Mouse (Mus musculus) lung, adult 2 months (tissue): ENCODE measurements around the gene Slc6a19.

ENCODE experiments used
- CTCF ChIP-seq: fragments of 200-500 bp; IDR thresholded peaks from 2 replicates; pipeline ENCODE4 v1.5.1; 2011; ENCODE audit warnings: mild to moderate bottlenecking, low read length, control low read depth; ENCODE audit not compliant: insufficient read depth
- POLR2A ChIP-seq: fragments of 200-500 bp; IDR thresholded peaks from 2 replicates; pipeline ENCODE4 v1.6.1; 2011; ENCODE audit warnings: low read depth, mild to moderate bottlenecking, control low read depth, low read length, borderline replicate concordance; ENCODE audit errors: extremely low read depth

DNA sequence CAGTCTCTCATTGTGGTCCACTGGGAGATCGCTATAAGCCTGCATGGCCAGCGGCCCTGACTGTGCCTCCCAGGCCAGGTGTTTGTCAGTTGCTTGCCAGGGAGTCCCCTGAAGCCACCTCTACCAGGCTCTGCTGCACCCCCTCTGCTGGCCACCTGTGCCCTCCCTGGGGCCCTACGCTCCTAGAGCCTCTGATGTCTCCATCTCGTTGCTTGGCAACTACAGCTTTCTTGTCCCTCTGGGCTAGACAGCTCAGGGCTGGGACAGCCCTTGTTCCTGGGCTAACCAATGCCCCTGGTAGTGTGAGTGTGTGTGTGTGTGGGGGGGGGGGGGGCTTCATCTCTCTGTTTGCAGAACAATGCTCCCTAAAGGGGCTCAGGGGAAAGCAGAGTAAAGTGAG, 38.3 kb upstream of the Slc6a19 start:
- TF ChIP-seq CTCF (no peak), POLR2A (no peak)
